Mouse (Mus musculus) embryonic facial prominence, embryonic 11.5 days (tissue): ENCODE measurements around the gene Efcc1. TPM values are rescaled to one million over a fixed set of nuclear protein-coding genes. Genes with fewer than 3 reads are reported as not detected.
"Not testable (repeated sequence)": the region's sequence is repeated elsewhere in the genome, so short reads cannot be mapped to it uniquely, and the experiment has no call there.

Source experiments
- ATAC-seq: fragments of 200-750 bp; cut with Nextera tagmentation; replicated peaks from 2 replicates; pipeline ENCODE4 v1.8.0; 2017; ENCODE audit warnings: low read depth; ENCODE audit not compliant: insufficient number of reproducible peaks, low FRiP score, low TSS enrichment
- DNase-seq: peaks from one replicate; pipeline ENCODE4 v3.0.0-alpha.2; 2015; ENCODE audit warnings: low spot score
- H3K27ac ChIP-seq: fragments of 300-500 bp; sonication (generic); replicated peaks from 2 replicates; pipeline ENCODE4 v1.5.1; 2014; ENCODE audit warnings: mild to moderate bottlenecking, low read depth, low read length, control low read depth
- H3K27me3 ChIP-seq: fragments of 300-500 bp; sonication (generic); 2 replicates; pipeline ENCODE4 v1.6.1; 2014; ENCODE audit warnings: mild to moderate bottlenecking, low read length, moderate library complexity, mixed read lengths; ENCODE audit not compliant: control insufficient read depth, insufficient read depth
- H3K36me3 ChIP-seq: fragments of 300-500 bp; sonication (generic); replicated peaks from 2 replicates; pipeline ENCODE4 v1.6.1; 2014; ENCODE audit warnings: low read depth, mild to moderate bottlenecking, low read length, moderate library complexity, mixed read lengths; ENCODE audit not compliant: control insufficient read depth, insufficient read depth
- H3K4me1 ChIP-seq: fragments of 300-500 bp; sonication (generic); 2 replicates; pipeline ENCODE4 v1.6.1; 2014; ENCODE audit warnings: low read length, mixed read lengths; ENCODE audit not compliant: control insufficient read depth, insufficient read depth
- H3K4me2 ChIP-seq: fragments of 300-500 bp; sonication (generic); 2 replicates; pipeline ENCODE4 v1.6.1; 2014; ENCODE audit warnings: low read depth, mild to moderate bottlenecking, control low read depth, low read length, moderate library complexity
- H3K4me3 ChIP-seq: fragments of 300-500 bp; sonication (generic); 2 replicates; pipeline ENCODE4 v1.5.1; 2014; ENCODE audit warnings: low read depth, low read length, control low read depth
- H3K9ac ChIP-seq: fragments of 300-500 bp; sonication (generic); replicated peaks from 2 replicates; pipeline ENCODE4 v1.6.1; 2014; ENCODE audit warnings: mild to moderate bottlenecking, control low read depth, low read length
- H3K9me3 ChIP-seq: fragments of 300-500 bp; sonication (generic); replicated peaks from 2 replicates; pipeline ENCODE4 v1.6.1; 2016; ENCODE audit warnings: mild to moderate bottlenecking, low read length, inconsistent platforms, mixed read lengths; ENCODE audit not compliant: control insufficient read depth
- WGBS: fragments of 180-500 bp; shearing (Covaris S2); extraction: QIAGEN DNeasy Blood & Tissue Kit; methylation state at CpG from one replicate; pipeline ENCODE4 v1.1.7; 2014; 5-methylcytosine and 5-hydroxymethylcytosine counted together
- polyA plus RNA-seq: library from polyadenylated mRNA; unstranded; fragments of >200 nt; fragmentation: Nextera tagmentation; extraction: Ambion mirVana; gene quantifications from 2 replicates; pipeline ENCODE4 v1.2.1, GENCODE M21; 2014

Gene Efcc1
- polyA plus RNA-seq, 1 experiment from 2014 or later = 0.49 TPM

DNA sequence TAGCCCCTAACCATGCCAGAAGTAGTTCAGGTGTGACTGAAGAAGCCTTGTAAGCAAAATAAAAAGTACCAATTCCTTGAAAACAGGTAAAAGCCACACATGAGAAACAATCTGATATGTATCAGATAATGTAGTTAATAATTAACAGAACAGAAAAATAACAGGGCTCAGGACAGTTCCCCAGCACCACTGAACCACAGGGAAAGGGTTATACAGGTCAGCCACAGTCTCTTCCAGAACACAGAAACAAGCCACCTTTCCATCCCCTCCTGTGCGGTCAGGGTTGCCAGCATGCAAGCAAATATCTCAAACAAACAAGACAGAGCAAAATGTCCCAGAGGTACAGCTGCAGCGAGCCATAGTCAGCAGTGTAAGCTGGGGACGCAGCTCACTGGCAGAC, 28.7 kb downstream of the Efcc1 start:
- DNase-seq = no peak
- ATAC-seq = no peak
- WGBS = 63% methylated on average over 3 of the region's 3 CpGs

DNA sequence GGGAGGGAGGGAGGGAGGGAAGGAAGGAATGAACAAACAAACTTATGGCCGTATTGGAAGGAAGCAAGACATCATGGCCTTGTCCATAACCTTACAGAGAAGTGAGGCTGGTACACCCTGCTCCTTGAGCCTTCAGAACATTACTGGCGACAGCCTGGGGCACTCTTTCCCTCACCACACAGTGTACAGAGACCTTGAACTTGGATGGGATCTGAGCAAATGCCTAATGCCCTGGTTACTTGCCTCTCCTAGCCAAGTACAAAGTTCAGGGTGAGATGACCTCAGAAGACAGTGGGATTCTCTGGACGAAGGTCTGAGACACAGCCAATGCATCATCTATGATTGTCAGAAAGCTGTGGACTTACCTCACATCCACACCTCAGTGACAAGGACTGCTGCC, 29.2 kb downstream of the Efcc1 start:
- Histone ChIP-seq H3K4me1 (no peaks in the 10 kb centered on the region), H3K9ac (no peak overlapping the region), H3K4me3 (no peak overlapping the region), H3K9me3 (no peaks in the 10 kb centered on the region), H3K4me2 (no peak overlapping the region), H3K36me3 (no peaks in the 10 kb centered on the region), H3K27ac (no peak overlapping the region), H3K27me3 (no peaks in the 10 kb centered on the region)
- WGBS = 71% methylated on average over 3 of the region's 3 CpGs
- no peak for DNase-seq
- ATAC-seq = no peak

More for the DNA sequence above, 28.7 kb downstream of the Efcc1 start:
- Histone ChIP-seq H3K36me3 (no peaks in the 10 kb centered on the region), H3K9me3 (no peaks in the 10 kb centered on the region), H3K4me2 (no peak overlapping the region), H3K27ac (no peak overlapping the region), H3K4me1 (no peaks in the 10 kb centered on the region), H3K27me3 (no peaks in the 10 kb centered on the region), H3K9ac (no peak overlapping the region), H3K4me3 (no peak overlapping the region)

DNA sequence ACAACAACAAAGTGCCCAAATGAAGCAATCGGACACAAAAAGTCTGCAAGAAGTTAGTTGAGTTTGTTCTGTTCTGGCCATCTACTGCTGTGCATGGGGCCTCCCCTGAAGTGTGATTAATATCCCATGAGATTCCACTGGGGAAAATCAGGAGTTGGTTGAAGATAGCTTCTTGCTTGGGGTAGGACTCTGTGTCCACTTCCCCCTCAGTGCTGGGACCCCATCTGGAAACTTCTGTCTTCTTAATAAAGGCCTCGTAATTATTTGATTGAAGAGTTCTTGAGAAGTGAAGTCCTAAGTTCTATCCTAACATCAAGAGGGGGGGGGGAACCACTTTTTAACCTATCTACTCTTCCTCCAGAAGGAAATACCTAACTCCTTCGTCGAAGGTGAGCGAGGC, 31.5 kb downstream of the Efcc1 start:
- H3K4me3 ChIP-seq = no peak overlapping the region
- ATAC-seq = no peak
- H3K4me1 ChIP-seq = no peaks in the 10 kb centered on the region
- no peaks in the 10 kb centered on the region for H3K36me3 ChIP-seq
- H3K27me3 ChIP-seq = no peaks in the 10 kb centered on the region
- no peaks in the 10 kb centered on the region for H3K9me3 ChIP-seq
- H3K9ac ChIP-seq = no peak overlapping the region
- DNase-seq = no peak
- H3K4me2 ChIP-seq = no peak overlapping the region
- no peak overlapping the region for H3K27ac ChIP-seq
- 85% methylated on average over 5 of the region's 5 CpGs for WGBS

DNA sequence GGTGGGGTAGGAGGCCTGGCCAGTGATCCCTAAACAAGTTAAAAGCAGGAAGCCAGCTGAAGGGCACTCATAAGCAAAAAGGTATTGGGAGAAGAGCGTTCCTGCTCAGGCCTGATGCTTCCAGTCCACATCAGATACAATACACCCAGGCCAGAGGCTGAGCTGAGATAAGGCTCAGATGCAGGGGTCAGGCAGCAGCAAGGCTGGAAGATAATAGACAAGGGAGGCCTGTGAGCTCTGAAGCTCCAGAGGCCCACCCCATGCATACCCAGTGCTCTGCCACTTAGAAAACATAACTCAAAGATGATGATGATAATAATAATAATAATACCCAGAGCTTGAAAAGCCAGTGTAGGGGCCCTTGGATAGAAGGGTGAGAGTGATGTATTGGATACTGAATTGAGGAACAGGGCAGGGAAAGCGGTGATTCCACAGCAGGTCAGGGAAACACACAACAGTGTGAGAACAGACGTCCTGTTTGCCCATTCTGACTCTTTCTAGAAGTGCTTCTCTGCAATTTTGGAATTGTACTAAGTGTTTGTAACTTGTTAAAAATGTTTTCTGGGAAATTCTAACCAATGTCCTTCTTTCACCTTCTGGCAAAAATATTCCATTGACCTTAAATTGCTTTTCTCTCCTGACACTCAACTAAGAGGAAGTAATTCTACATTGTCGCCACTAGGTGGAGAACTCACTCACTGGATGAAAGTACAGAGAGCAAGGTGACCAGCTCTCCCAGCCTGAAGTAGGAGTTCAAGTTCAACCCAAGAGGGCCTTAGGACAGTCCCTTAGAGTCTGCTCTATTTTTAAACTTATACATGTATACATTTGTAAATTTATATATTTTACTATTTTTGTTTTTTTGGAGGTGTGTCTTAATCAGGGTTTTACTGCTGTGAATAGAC, 33.0 kb downstream of the Efcc1 start:
- H3K27me3 ChIP-seq = no peaks in the 10 kb centered on the region
- no peak for ATAC-seq
- peak; percentile 43 for DNase-seq
- no peaks in the 10 kb centered on the region for H3K9me3 ChIP-seq
- no peak overlapping the region for H3K4me2 ChIP-seq
- WGBS = 65% methylated on average over 4 of the region's 4 CpGs
- no peaks in the 10 kb centered on the region for H3K4me1 ChIP-seq
- no peak overlapping the region for H3K9ac ChIP-seq
- no peak overlapping the region for H3K4me3 ChIP-seq
- H3K36me3 ChIP-seq = no peaks in the 10 kb centered on the region
- no peak overlapping the region for H3K27ac ChIP-seq

DNA sequence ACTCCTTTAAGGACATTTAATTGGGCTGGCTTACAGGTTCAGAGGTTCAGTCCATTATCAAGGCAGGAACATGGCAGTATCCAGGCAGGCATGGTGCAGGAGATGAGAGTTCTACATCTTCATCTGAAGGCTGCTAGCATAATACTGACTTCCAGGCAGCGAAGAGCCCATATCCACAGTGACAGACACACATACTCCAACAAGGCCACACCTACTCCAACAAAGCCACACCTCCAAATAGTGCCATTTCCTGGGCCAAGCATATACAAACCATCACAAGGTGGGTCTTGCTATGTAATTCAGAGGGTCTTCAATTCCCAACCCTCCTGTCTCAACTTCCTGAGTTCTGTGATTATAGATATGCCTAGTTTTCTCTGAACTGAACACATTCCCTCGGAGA, 33.6 kb downstream of the Efcc1 start:
- WGBS = 94% methylated on average over 2 of the region's 2 CpGs
- not testable (repeated sequence) for H3K4me1 ChIP-seq, H3K27ac ChIP-seq, H3K9me3 ChIP-seq, H3K36me3 ChIP-seq, DNase-seq, H3K27me3 ChIP-seq, H3K4me3 ChIP-seq, ATAC-seq, H3K4me2 ChIP-seq, H3K9ac ChIP-seq

DNA sequence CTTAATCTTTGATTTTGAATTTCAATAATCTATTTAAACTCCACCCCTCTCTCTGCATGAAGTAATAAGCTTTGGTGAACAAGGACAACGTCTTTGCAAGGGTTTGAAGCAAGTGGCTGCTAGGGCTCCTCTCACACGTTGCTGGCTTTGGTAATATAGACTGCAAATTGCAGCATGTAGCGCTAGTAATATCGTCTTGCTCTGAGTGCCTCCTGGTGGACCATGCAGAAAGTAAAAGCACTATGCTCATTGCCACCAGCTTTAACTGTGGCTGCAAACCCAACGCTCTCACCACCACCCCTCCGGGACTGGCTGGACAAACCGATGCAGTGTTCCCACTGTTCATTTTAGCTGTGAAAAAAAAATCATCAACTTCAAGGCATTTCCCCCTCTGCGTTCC, 40.0 kb downstream of the Efcc1 start:
- H3K36me3 ChIP-seq = no peaks in the 10 kb centered on the region
- H3K4me1 ChIP-seq = no peaks in the 10 kb centered on the region
- H3K9me3 ChIP-seq = no peaks in the 10 kb centered on the region
- no peak for ATAC-seq
- H3K4me3 ChIP-seq = no peak overlapping the region
- no peak overlapping the region for H3K27ac ChIP-seq
- DNase-seq = no peak
- no peak overlapping the region for H3K4me2 ChIP-seq
- no peaks in the 10 kb centered on the region for H3K27me3 ChIP-seq
- WGBS = 56% methylated on average over 8 of the region's 8 CpGs
- H3K9ac ChIP-seq = no peak overlapping the region

DNA sequence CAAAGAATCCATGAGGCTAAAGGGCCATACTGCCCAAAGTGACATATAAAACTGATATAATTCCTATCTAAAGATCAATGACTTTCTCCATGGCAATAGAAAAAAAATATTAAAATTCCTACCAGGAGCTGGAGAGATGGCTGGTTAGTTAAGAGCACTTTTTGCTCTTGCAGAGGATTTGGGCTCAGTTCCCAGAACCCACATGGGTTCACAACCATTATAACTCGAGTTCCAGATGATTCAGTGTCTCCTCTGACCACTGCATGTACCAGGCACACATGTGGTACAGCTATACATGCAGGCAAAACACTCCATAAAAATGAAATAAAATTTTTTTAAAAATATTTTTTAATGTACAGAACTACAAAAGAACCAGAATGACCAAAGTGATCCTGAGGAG, 43.8 kb downstream of the Efcc1 start:
- no peak overlapping the region for H3K27ac ChIP-seq
- H3K27me3 ChIP-seq = no peaks in the 10 kb centered on the region
- H3K9ac ChIP-seq = no peak overlapping the region
- no peaks in the 10 kb centered on the region for H3K36me3 ChIP-seq
- DNase-seq (no peak), ATAC-seq (no peak)
- H3K4me3 ChIP-seq = no peak overlapping the region
- H3K4me2 ChIP-seq = no peak overlapping the region
- WGBS = 56% methylated on average over 1 of the region's 1 CpGs
- H3K9me3 ChIP-seq = no peaks in the 10 kb centered on the region
- H3K4me1 ChIP-seq = no peaks in the 10 kb centered on the region

DNA sequence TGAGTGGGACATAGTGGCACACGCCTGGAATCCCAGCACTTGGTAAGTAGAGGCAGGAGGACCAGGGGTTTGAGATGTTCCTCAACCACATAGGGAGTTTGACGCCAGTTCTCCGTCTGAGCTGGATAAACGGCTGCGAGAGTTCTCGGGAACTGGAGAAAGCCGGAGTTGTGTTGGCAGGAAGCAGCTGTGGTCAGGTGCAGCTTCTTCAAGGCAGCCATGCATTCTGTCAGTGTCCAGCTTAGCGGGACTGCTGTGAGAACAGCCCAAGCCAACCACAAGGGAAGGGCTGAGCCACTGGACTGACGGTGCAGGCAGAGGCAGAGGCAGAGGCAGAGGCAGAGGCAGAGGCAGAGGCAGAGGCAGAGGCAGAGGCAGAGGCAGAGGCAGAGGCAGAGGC, 44.2 kb downstream of the Efcc1 start:
- Histone ChIP-seq H3K4me3 (no peak overlapping the region), H3K36me3 (no peaks in the 10 kb centered on the region), H3K27me3 (no peaks in the 10 kb centered on the region), H3K4me1 (no peaks in the 10 kb centered on the region), H3K27ac (no peak overlapping the region), H3K4me2 (no peak overlapping the region), H3K9me3 (no peaks in the 10 kb centered on the region), H3K9ac (no peak overlapping the region)
- DNase-seq = no peak
- 87% methylated on average over 9 of the region's 9 CpGs for WGBS
- no peak for ATAC-seq
